Mouse (Mus musculus) gastrocnemius, postnatal 4 days (tissue): ENCODE results near the gene Zfp512b. TPM values are rescaled to one million over a fixed set of nuclear protein-coding genes. Genes with fewer than 3 reads are reported as not detected.

ENCODE experiments used
- DNase-seq, 2 experiments: peaks; one replicate each; pipeline ENCODE4 v3.0.0; 2021 to 2022; ENCODE audit warnings: low spot score in 2 of 2, mixed read lengths in 2 of 2
- total RNA-seq, 2 experiments: library from RNA; stranded (reverse); gene quantifications; 2 replicates each; pipeline ENCODE4 v1.2.3; 2021

The Zfp512b gene
- total RNA-seq, 2 experiments from 2014 or later, result 49.8 to 51.4 TPM

GRCm38 (mm10) chr2:181590471-181590870 is 2.1 kb downstream of the Zfp512b start:
- peak; percentile 5 to 6 for DNase-seq

GRCm38 (mm10) chr2:181589732-181590105 is 2.9 kb downstream of the Zfp512b start:
- peak; percentile 7 to 19 for DNase-seq

- DNase-seq, result peak; percentile 8 to 15
These were observed 3.4 kb downstream of the Zfp512b start for GRCm38 (mm10) chr2:181589011-181589731.

- DNase-seq, result peak in 1 of 2 experiments; percentile 8
These were observed 4.3 kb downstream of the Zfp512b start for GRCm38 (mm10) chr2:181588229-181588780.

GRCm38 (mm10) chr2:181587796-181588195 is 4.8 kb downstream of the Zfp512b start:
- peak in 1 of 2 experiments; percentile 7 for DNase-seq

- no peak for DNase-seq
These were observed 6.5 kb downstream of the Zfp512b start for GRCm38 (mm10) chr2:181586124-181586523.

GRCm38 (mm10) chr2:181585506-181585905 is 7.1 kb downstream of the Zfp512b start:
- DNase-seq, result no peak

GRCm38 (mm10) chr2:181584411-181584942 is 8.1 kb downstream of the Zfp512b start, which contains the start of gene Uckl1:
Gene Uckl1 (minus strand): TSS chr2:181584892.
- peak in 1 of 2 experiments; percentile 6 for DNase-seq

GRCm38 (mm10) chr2:181583460-181584257 is 8.9 kb downstream of the Zfp512b start:
- peak in 1 of 2 experiments; percentile 6 for DNase-seq

- DNase-seq, result peak in 1 of 2 experiments; percentile 8
These were observed 9.7 kb downstream of the Zfp512b start for GRCm38 (mm10) chr2:181582939-181583338.

GRCm38 (mm10) chr2:181582358-181582757 is 10.2 kb downstream of the Zfp512b start:
- peak in 1 of 2 experiments; percentile 7 for DNase-seq

- DNase-seq, result peak; percentile 78 to 88
These were observed 11.0 kb downstream of the Zfp512b start for GRCm38 (mm10) chr2:181581402-181582120.

- peak; percentile 71 to 83 for DNase-seq
These were observed 11.6 kb downstream of the Zfp512b start for GRCm38 (mm10) chr2:181581016-181581401.

GRCm38 (mm10) chr2:181580131-181580772 is 12.4 kb downstream of the Zfp512b start:
- no peak for DNase-seq

- DNase-seq, result no peak
These were observed 12.9 kb downstream of the Zfp512b start for GRCm38 (mm10) chr2:181579681-181580080.

GRCm38 (mm10) chr2:181578790-181579618 is 13.6 kb downstream of the Zfp512b start:
- no peak for DNase-seq

- DNase-seq, result no peak
These were observed 14.5 kb downstream of the Zfp512b start for GRCm38 (mm10) chr2:181577981-181578581.

GRCm38 (mm10) chr2:181577126-181577525 is 15.5 kb downstream of the Zfp512b start:
- no peak for DNase-seq

- DNase-seq, result no peak
These were observed 16.0 kb downstream of the Zfp512b start for GRCm38 (mm10) chr2:181576613-181577012.
